Mouse (Mus musculus): ENCODE measurements around the gene Tspo2.

Gene Tspo2

GRCm38 (mm10) chr17:48450666-48451352, 513 bp downstream of the Tspo2 start:
- no peak for DNase-seq

GRCm38 (mm10) chr17:48447675-48448074, 3.6 kb downstream of the Tspo2 start:
- DNase-seq = no peak

GRCm38 (mm10) chr17:48443542-48444145, 7.7 kb downstream of the Tspo2 start:
- no peak for DNase-seq

DNA sequence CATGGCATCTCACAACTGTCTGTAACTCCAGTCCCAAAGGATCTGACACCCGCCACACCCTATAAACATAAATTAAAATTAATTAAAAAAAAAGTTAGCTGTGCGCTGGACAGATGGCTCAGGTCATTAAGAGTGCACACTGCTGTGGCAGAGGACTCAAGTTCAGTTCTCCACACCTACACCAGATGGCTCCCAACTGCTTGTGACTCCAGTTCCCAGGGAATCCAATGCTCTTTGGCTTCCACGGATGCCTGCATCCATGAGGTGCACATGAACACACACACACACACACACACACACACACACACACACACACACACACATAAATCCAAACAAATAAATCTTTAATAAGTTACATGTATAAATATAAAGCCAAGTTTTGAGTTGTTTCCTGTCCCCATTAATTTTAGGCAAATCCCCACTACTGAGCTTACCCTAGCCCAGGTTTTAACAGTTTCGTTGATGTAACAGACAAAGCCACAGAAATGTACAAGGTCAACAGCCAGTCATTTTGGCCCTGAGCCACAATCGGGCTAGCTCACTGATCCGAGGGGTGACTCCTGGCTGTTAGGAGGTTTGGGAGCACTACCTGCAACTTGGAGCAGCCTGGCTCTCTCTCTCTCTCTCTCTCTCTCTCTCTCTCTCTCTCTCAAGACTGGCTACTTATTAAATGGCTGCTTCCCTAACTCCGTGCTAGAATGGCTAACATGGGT, 8.4 kb downstream of the Tspo2 start:
- DNase-seq = peak; percentile 49

DNA sequence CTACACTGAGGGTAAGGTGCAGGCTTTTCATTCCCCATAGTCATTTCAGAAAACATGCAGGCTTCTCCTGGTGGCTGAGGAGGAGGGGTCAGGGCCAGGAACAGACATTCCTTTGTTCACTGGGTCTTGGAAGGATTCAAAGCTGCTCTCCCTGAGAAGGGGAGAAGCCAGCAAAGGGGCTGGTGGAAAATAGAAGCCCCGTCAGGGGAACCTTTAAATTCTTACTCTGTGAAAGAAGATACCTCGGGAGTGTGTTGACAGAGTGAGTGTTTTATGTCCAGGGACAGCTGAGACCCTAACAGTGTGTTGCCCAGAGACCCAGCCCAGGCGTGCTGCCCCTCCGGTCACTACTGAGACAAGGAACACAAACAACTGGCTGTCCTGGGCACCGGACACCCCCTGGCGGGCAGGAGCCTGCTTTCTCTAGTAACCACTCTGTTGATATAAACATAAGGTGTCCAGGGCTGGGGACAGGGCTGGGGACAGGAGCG, 13.9 kb downstream of the Tspo2 start:
- peak; percentile 70 for DNase-seq

DNA sequence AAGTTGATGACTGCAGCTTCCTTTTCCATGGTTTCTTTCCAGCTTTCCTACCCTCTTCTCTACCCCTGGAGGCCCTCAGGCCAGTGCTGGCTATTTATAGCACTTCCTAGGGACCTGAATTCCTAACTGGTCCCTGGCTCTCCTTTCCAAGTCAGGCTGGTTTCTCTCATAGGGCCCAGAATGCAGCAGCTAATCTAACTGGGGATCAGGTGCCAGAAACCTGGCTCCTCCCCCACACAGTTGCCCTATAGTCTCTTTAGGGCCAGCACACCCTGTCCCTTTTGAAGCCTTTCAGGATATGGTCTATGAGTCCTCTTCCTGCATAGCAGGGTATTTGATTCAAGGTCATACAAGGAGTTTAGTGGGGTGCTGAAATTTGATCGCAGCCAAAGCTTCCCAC, 14.8 kb downstream of the Tspo2 start:
- DNase-seq = no peak

GRCm38 (mm10) chr17:48434479-48434878, 16.8 kb downstream of the Tspo2 start:
- DNase-seq = no peak

GRCm38 (mm10) chr17:48433689-48434330, 17.5 kb downstream of the Tspo2 start:
- no peak for DNase-seq

DNA sequence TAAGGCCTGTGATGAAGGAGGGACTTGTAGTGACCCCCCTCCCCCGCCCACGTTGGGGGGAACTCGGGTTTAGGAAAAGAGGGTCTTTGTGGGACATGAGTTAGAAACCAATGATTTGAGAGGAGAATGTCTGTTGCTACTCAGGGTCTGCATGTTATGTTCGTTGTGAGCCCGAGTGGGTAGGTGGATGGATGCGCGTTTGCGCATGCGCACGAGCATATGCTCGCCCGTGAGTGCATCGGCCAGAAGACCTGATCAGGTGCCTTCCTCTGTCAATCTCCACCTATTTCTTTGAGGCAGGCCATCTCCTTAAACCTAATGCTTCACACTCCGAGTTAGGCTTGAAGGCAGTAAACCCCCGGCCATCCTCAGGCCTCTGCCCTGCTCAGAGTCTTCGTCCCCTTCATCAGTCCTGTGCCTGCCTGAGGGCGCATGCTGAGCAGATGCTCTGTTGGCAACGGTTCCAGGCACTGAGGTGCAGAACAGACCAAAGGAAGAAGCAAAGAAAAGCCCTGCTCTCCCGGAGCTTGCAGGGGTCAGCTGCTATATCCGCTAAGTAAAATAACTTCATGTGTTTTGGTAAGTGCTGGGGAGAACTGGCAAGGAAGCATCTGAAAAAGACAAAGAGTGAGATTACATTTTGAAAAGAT, 18.2 kb downstream of the Tspo2 start:
- DNase-seq = no peak

DNA sequence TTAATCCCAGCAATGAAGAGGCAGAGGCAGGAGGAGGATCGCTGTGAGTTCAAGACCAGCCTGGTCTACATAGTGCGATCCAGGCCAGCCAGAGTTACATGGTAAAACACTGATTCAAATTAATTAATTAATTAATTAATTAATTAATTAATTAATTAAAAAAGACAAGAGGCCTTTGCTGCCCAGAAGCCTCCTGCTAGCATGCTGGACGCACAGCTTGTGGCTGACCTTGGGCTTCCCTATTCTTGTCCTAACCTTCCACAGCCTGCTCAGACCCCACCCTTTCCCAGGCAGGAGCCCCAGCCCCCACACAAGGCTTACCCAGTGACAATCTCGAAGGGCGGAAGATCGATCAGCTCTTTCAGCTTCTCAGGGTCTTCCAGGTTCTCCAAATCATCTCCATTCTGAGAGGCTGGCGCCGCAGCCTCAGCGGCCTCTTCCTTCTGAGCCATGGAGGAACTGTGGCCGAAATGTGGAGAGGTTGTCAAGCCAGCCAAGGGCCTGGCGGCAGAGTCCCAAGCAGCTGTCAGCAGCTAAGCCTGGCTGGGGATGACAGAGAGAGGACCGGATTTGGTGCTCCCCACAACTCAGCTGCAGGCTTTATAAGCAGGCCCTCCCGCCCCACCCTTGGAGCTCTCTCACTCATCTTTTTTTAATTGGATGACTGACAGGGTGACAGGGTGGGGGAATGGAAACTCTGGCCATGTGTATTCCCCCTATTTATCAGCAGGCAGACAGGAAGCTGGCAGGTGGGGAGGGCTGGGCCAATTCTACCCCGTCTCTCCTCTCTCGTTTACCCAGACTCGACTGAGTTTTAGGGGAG, 19.0 kb downstream of the Tspo2 start, which contains the start of gene Apobec2:
TSS of gene Apobec2 (minus strand) at position 773 of the 823 bp plus-strand sequence.
- DNase-seq = peak; percentile 63

- no peak for DNase-seq
Measured at GRCm38 (mm10) chr17:48431054-48431453, 20.3 kb downstream of the Tspo2 start.

- DNase-seq = no peak
Measured at GRCm38 (mm10) chr17:48430394-48430793, 20.9 kb downstream of the Tspo2 start.

GRCm38 (mm10) chr17:48427852-48428530, 23.3 kb downstream of the Tspo2 start:
- no peak for DNase-seq

GRCm38 (mm10) chr17:48426991-48427750, 24.2 kb downstream of the Tspo2 start:
- DNase-seq = no peak

- DNase-seq = no peak
Measured at GRCm38 (mm10) chr17:48425823-48426612, 25.3 kb downstream of the Tspo2 start.

- DNase-seq = no peak
Measured at GRCm38 (mm10) chr17:48424237-48424636, 27.1 kb downstream of the Tspo2 start.

DNA sequence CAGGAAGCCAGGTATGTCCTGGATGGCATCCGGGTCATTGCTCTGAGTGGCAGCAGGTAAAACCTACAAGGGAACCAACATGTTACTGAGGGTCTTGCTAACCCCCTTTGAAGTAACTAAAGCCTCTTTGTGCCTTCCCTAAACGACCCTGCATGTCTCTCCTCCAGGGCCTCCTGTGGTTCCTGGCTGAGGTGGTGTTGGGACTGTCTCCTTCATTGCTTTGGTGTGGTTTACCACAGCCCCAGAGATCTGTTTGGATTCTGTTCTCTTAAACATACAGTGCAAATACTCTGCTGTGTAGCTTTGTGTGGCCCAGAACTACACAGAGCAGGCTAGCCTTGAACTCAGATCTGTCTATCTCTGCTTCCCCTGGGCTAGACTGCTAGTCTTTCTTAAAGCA, 31.8 kb downstream of the Tspo2 start:
- no peak for DNase-seq

GRCm38 (mm10) chr17:48418781-48419180, 32.5 kb downstream of the Tspo2 start:
- no peak for DNase-seq

- DNase-seq = no peak
Measured at GRCm38 (mm10) chr17:48418174-48418573, 33.1 kb downstream of the Tspo2 start.

- DNase-seq = no peak
Measured at GRCm38 (mm10) chr17:48417521-48417920, 33.8 kb downstream of the Tspo2 start.

Data from retina, postnatal 1 day (tissue).